Mouse (Mus musculus): ENCODE data around the gene Stag1. TPM values are rescaled to one million over a fixed set of nuclear protein-coding genes. Genes with fewer than 3 reads are reported as not detected.

Gene Stag1
- total RNA-seq, 2 experiments from 2014 or later, result 52.3 to 56.4 TPM

- no peak for DNase-seq
Measured at GRCm38 (mm10) chr9:100963428-100963912, 365.9 kb downstream of the Stag1 start.

GRCm38 (mm10) chr9:100964106-100964505 lies 366.5 kb downstream of the Stag1 start:
- no peak for DNase-seq

GRCm38 (mm10) chr9:100969461-100969860 lies 371.9 kb downstream of the Stag1 start:
- DNase-seq, result no peak

DNA sequence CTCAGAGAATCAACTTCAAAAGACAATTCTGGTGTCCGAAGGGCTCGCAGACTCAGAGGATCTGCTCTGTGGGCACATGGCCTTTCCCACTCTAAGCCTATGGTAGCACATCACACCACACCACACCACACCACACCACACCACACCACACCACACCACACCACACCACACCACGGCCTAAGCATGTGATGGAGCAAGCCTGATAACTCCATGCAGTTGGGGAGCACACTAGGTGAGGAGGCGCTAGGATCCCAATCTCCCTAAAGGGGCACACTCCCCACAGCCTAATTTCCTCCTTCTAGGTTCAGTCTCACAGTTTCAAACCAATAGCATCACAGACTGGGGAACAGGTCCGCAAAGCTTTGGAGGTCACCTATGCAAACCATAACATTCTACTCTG lies 381.1 kb downstream of the Stag1 start:
- no peak for DNase-seq

GRCm38 (mm10) chr9:100979260-100979659 lies 381.7 kb downstream of the Stag1 start:
- DNase-seq, result peak; percentile 9

GRCm38 (mm10) chr9:100982786-100983185 lies 385.2 kb downstream of the Stag1 start:
- DNase-seq, result no peak

GRCm38 (mm10) chr9:100984381-100985310 lies 387.0 kb downstream of the Stag1 start:
- DNase-seq, result no peak

DNA sequence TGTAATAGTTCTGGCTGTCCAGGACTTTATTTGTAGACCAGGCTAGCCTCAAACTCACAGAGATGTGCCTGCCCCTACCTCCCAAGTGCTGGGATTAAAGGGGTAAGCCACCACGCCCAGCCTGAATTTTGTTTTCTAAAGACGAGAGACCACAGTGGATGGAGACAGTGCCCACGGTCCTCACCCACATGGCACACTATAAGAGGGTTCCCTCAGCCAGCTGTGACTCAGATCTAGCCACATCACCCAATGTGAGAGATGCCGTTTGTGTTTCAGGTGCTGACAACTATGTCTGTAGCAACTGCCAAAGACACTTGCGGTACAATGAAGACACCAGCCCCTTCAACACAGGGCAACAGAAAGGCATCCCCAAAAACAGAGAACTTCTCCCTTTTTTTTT lies 389.4 kb downstream of the Stag1 start:
- no peak for DNase-seq

- no peak for DNase-seq
Measured at GRCm38 (mm10) chr9:100987850-100988249, 390.3 kb downstream of the Stag1 start.

GRCm38 (mm10) chr9:100990609-100991008 lies 393.0 kb downstream of the Stag1 start:
- DNase-seq, result no peak

DNA sequence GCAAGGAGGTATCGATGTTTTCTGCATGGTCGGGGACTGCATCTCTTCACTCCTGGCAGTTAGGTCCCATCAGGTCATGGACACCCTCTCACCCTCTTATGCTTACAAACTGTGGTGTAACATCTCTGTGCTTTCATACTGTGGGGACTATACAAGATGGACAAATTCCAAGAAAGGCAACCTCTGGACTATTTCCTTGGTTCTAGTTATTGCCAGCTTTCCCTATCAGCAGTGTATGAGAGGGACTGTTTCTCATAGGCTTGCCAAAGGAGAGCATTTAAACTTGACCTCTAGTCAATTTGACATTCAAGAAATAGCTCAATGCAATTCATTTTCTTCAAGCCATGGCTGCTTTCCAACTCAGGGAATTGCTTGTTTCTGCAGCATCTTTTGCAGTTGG lies 393.7 kb downstream of the Stag1 start:
- DNase-seq, result no peak

DNA sequence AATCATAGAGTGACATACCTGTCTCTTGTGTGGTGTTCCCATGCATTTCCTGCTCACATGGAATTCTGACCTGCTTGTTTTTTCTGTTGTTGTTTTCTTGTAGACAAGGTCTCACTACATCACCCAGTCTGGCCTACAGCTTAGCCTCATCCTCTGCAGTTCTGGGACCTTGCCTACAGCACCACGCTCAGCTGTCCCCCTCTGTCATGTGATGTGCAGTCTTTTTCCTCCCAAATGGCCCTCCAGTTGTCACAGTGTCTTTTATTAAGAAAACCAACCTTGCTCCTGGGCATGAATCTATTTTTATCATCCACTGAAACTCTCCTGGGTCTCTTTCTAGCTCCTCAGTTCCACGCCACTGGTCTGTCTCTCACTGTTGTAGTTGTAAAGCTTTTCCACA lies 394.6 kb downstream of the Stag1 start:
- no peak for DNase-seq

DNA sequence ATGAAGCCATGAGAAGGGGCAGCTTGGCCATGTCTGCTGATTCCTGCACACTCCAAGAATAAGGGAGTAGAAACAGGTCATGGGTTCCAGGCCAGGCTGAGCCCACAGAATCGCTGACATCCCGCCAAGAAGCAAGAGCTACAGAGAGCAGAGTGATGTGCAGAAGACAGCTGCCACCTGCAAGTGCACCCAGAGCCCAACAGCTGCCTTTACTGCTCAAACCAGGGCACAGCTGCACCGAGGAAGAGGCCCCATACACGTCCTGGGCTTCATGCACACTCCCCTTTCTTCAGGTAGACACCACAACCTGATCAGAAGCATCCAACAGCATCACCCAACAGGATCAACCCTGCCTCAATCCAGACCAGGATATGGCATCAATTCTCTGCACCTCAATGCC lies 396.3 kb downstream of the Stag1 start:
- no peak for DNase-seq

- DNase-seq, result no peak
Measured at GRCm38 (mm10) chr9:100997138-100997537, 399.5 kb downstream of the Stag1 start.

GRCm38 (mm10) chr9:101002053-101002452 lies 404.5 kb downstream of the Stag1 start:
- DNase-seq, result peak; percentile 37

DNA sequence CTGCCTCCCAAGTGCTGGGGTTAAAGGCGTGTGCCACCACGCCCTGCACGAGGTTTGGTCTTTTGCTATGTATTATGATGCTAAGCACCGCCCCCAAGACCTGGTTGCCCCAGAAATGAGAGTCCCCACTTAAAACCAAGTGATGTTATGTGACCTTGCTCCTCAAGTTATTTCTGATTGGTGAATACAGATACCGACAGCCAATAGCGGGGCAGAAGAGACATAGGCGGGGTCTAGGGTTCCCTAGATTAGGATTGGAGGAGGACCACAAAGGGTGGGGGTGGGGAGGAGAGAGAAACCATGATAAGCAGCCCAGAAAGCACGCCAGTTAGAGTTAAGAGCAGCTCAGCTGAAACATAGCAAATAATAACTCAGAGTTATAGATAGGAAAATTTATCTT lies 405.2 kb downstream of the Stag1 start:
- no peak for DNase-seq

DNA sequence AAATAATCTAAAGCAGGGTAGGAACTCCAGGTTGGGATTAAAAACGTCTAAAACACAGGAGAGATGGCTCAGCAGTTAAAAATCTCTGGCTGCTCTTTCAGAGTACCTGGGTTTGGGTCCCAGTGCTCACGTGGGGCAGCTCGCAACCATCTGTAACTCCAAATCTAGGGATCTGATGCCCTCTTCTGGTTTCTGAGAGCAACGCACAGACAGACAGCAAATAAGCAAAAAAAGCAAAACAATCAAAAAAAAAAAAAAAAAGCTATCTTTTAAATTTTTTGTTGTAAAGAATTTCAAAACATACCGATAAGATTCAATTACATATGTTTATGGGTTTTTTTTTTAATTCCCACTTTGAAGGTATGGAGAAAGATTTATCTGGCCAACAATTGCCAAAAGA lies 405.7 kb downstream of the Stag1 start:
- no peak for DNase-seq

DNA sequence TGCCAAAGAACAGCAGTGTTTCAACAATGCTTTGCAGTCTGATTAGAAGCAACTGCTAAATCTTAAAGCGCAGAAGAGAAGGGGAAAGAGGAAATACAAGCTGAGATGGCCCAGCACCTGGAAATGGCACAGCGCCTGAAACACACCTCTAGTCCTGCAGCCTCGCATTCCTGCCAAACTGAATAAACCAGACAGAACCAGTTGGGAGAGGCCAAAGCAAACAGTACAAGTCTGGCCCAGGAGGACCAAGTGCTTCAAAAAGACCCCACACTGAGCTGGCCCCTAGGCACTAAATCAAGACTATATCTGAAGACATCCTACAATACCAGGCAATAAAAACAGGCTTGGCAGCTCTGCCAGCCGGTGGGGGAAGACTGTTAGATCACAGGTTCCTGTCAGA lies 408.3 kb downstream of the Stag1 start:
- no peak for DNase-seq

Other genes with a start within 250 kb of the Stag1 start
- 1 to 10 TPM; 4.3 TPM for gene Il20rb, start 111.0 kb upstream of the Stag1 start, total RNA-seq (2021)
- 10 to 100 TPM; 41.7 to 52.3 TPM for gene Nck1, start 51.7 kb upstream of the Stag1 start, total RNA-seq (2021)
- 10 to 100 TPM in 1 of 2 experiments, 1 to 10 TPM in 1; 9.0 to 10.3 TPM for gene Slc35g2, start 26.7 kb upstream of the Stag1 start, total RNA-seq (2021)